Mouse (Mus musculus) kidney, adult 11 months (tissue): ENCODE measurements around the gene Rnf43.
A peak's percentile ranks its signal among the peaks of the same experiment; 100 is the strongest.

Source experiments
- DNase-seq: peaks from one replicate; pipeline ENCODE4 v3.0.0; 2022

The Rnf43 gene

GRCm38 (mm10) chr11:87662407-87662806 lies at the start of gene Rnf43:
TSS of gene Rnf43 (plus strand) at chr11:87662722.
- peak; percentile 93 for DNase-seq

DNA sequence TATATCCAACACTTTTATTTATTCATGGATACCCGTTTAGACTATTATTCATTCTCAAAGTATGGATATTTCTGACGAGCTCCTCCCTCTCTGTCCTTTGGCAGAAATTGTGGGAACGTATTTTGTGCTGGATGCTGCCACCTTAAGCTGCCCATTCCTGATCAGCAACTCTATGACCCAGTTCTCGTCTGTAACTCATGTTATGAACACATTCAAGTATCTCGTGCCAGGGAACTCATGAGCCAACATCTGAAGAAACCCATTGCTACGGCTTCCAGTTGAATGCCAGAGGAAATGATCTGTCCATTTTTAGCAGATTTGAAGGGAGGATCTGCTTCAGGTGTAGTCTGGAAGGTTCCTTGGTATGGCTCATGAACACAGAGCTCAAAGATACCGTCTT lies 48.5 kb upstream of the Rnf43 start:
- no peak for DNase-seq

GRCm38 (mm10) chr11:87615551-87615950 lies 47.0 kb upstream of the Rnf43 start:
- no peak for DNase-seq

DNA sequence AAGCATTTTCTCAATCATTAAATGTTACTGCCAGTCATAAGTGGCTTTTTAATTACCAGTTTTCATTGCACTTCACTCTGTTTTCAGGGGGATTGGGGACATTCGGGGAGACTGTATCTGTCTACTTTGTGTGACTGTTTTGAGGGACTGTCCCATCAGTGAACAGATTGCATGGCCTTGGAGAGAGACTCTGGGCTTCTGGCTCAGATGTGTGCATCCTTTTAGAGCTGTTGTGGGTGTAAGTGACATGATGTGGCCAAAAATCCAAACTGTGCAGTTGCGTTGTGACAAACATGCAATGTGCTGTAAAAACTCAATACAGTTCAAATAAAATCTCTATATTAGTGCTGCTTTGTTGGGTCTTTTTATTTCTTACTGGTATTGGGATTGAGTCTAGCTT lies 46.6 kb upstream of the Rnf43 start:
- DNase-seq: no peak

- DNase-seq: no peak
Measured at GRCm38 (mm10) chr11:87616790-87617474, 45.6 kb upstream of the Rnf43 start, which contains the start of gene Hsf5. TSS of gene Hsf5 (plus strand) at chr11:87617164.

DNA sequence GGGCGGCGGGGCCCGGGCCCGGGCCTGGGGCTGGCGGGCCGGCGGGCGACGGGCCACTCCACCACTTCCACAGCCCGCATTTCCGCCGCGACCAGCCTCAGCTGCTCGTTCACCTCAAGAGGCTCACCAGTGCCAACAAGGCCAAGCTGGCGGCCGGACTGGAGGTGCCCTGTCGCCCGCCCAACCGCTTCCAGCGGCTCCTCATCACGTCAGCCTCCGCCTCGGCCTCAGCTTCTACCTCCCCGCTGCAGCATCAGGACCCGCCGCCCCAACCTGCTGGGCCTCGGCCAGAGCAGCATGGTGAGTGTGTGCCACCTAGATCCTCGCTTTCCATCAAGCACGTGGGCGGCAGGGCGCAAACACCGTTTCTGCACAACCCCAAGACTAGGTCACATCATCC lies 44.9 kb upstream of the Rnf43 start:
- DNase-seq: no peak

DNA sequence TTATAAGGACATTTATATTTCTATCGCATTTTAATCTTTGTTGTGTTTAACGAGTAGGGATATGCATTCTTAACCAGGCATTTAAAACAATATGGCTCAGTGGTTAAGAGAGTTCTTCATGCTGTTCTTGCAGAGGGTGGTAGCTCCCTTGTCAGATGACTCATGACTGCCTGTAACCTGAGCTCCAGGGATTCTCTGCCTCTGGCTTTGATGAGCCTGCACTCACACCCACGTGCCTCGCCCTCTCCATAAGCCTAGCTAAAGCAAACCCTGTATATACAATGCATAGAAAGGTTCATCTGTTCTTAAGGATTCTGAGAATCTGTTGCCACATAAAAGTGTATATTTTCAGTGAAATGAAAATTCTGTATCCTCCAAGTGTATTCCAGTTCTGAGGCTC lies 39.4 kb upstream of the Rnf43 start:
- DNase-seq: no peak

- no peak for DNase-seq
Measured at GRCm38 (mm10) chr11:87629859-87630258, 32.7 kb upstream of the Rnf43 start.

DNA sequence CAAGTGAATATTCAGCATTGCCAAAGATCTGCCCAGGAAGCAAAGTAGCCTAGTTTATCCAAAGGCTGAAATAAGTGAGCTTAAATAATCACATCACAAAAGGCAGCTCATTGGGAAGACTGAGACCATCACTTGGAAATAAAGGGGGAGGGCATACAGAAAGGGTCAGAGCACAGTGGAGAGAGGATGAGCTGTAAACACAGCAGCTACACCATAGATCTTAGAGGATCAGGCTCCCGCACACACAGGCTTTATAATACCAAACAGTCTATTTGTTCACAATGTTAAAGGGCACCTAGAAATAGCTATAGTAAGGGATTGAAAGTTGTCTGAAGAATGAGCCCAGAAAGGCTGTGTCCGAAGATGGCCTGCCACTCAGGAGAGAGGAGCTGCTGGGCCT lies 23.7 kb upstream of the Rnf43 start:
- no peak for DNase-seq

GRCm38 (mm10) chr11:87639206-87639605 lies 23.3 kb upstream of the Rnf43 start:
- DNase-seq: peak; percentile 65

GRCm38 (mm10) chr11:87642865-87643264 lies 19.7 kb upstream of the Rnf43 start:
- no peak for DNase-seq

- no peak for DNase-seq
Measured at GRCm38 (mm10) chr11:87654693-87655092, 7.8 kb upstream of the Rnf43 start.

DNA sequence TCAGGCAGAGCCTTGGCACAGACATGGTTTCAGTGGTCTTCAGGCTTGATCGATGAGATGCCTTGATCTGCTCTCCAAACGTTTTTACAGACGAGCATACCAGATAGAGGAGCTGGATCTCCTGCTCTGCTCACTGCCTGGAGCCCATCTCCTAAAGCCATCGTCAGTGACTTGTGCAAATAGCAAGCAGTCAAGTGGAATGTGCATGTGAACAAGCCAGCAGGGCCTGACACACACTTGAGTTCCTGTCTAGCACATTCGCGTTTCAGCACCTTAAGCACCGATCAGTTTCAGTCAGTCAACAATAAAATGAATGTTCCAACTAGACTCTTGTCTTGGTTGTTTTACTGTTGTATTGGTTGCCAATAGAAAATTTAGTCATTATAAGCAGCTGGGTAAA lies 3.3 kb upstream of the Rnf43 start:
- no peak for DNase-seq

DNA sequence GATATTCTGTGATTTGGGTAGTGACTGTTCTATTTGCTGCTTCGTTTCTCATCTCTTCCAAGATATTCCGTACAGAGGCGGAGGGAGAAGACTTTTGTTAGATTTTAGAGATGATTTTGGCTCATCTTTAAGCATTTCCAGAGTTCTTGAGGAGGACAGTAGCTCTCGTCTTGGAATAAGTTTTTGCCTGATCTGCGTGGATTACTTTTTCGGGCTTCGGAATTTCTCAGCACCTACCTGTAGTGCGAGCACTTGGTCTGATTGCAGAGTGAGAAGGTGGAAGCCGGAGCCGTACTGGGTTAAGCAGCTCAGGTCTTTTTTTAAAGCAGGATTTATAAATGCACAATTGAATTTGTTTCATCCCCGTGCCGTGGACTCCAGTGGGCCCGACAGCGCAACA lies 300 bp downstream of the Rnf43 start:
- no peak for DNase-seq

GRCm38 (mm10) chr11:87663948-87664347 lies 1.4 kb downstream of the Rnf43 start:
- DNase-seq: no peak

- DNase-seq: no peak
Measured at GRCm38 (mm10) chr11:87664521-87664920, 2.0 kb downstream of the Rnf43 start.

DNA sequence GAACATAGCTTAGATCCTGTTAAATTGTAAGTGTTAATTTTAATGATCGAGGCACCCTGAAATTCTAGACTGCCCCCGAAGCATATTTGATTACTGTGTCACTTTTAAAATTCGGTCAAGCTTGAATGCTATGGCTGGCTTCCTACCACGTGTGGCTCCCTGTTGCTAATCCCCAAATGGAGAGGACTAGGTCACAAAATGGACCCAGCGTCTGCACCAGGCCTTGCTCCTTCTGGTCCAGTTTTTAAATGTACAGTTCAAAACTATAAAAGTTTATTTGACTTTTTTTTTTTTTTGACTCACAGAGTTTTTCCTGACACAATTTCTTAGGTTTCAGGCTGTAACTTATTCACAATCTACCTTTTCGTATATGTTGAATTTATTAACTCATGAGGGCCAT lies 2.7 kb downstream of the Rnf43 start:
- DNase-seq: no peak

- no peak for DNase-seq
Measured at GRCm38 (mm10) chr11:87665658-87666057, 3.1 kb downstream of the Rnf43 start.

DNA sequence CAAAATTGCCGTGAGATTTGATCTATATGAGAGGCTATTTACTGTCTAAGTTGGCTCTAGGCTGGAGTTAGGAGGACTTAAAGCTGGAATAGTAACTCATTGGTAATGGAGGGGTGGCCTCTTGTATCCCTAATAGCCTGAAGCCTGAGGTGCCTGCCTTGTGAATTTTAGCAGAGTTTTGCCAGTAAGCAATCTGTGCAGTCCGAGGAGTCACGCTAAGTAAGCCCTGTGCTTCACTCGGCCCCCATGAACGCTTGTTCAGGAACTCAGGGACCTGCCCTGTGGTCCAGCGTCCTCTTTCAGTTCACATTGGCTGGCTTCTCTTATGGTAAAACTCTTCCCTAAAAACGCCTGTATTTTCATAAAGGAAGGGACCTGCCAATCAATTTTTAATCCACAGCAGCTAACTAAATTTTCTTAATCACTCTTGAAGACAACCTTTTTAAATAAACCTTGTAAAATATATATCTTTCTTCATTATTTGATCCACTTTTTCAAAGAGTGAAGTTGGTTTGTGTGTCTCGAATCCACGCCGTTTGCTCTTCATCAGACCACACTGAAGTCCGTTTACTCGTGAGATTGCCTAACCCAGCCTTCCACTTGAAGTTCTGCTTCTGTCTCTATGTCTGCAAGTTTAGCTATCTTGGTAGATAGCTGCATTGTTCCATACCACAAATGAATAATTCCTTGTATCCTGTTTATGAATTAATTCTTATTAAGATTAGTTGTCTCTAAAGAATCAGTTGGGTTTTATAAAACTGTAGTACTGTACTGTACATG lies 3.9 kb downstream of the Rnf43 start:
- no peak for DNase-seq

- DNase-seq: no peak
Measured at GRCm38 (mm10) chr11:87667107-87668090, 4.9 kb downstream of the Rnf43 start.

GRCm38 (mm10) chr11:87673282-87673681 lies 10.8 kb downstream of the Rnf43 start:
- DNase-seq: no peak

- DNase-seq: no peak
Measured at GRCm38 (mm10) chr11:87675606-87676005, 13.1 kb downstream of the Rnf43 start.

DNA sequence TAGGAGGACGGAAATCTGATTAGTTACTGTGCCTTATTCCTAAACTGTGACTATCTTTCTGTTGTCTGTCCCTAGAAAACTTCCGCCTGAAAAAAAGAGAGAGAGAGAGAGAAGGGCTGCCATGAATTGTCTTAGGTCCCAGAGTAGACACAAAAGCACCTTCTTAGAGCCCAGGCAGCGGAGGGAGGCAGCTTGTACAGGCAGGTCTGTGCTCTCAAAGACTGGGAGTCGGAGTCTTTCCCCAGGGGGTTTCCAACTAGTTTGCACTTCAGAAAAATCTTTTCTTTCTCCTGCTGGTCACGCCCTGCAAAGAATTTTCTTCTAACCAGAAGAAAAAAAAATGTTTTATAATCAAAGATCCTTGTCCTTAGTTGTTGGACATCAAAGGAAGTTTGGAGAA lies 15.2 kb downstream of the Rnf43 start:
- DNase-seq: no peak
